Comparison of ENCODE assay signal across 30 mouse cellular contexts in genomic region chr10:125899504-125899903, GRCm38 (mm10).
A peak's percentile ranks its signal among the peaks of the same experiment; 100 is the strongest.
DNase-seq lines count a peak whose midpoint lies in the region; ATAC-seq lines count a peak whose summit lies in the region.
"Had no signal": no experiment of that assay in that cellular context is flagged by ENCODE, and none has a peak within 500 bp of the region (broad histone marks: within the 10 kb centered on the region; RNA-seq: fewer than 3 reads in every experiment).

No protein-coding gene starts in this region.

- H3K36me3 ChIP-seq in embryonic facial prominence, embryonic 11.5 days (replicated peaks; ENCODE audit: control insufficient read depth, insufficient read depth, low read depth, low read length), result no peaks in the 10 kb centered on the region
- H3K36me3 ChIP-seq in embryonic facial prominence, embryonic 10.5 days (replicated peaks), result no peaks in the 10 kb centered on the region
- H3K36me3 ChIP-seq: embryonic facial prominence, embryonic 13.5 days; embryonic facial prominence, embryonic 15.5 days; forebrain, embryonic 10.5 days; forebrain, embryonic 12.5 days; G1E had no signal

- no peak overlapping the region for H3K9ac ChIP-seq in embryonic facial prominence, embryonic 11.5 days (replicated peaks; ENCODE audit: low read length)
- H3K9ac ChIP-seq: embryonic facial prominence, embryonic 13.5 days; embryonic facial prominence, embryonic 15.5 days; forebrain, embryonic 12.5 days had no signal

- no peak overlapping the region for H3K4me2 ChIP-seq in embryonic facial prominence, embryonic 11.5 days (ENCODE audit: low read depth, low read length)
- H3K4me2 ChIP-seq: embryonic facial prominence, embryonic 13.5 days; embryonic facial prominence, embryonic 15.5 days; forebrain, embryonic 12.5 days had no signal

- ATAC-seq in embryonic facial prominence, embryonic 11.5 days (replicated peaks; ENCODE audit: insufficient number of reproducible peaks, low FRiP score, low TSS enrichment, low read depth), result no peak
- ATAC-seq: activated CD4-positive, CD25-positive, alpha-beta regulatory T cell, adult 4 months; CD4-positive, CD25-positive, alpha-beta regulatory T cell, adult 4 months; forebrain, embryonic 14.5 days; forebrain, embryonic 16.5 days; Patski had no signal

- no peak overlapping the region for H3K27ac ChIP-seq in embryonic facial prominence, embryonic 11.5 days (replicated peaks; ENCODE audit: low read depth, low read length)
- H3K27ac ChIP-seq in embryonic facial prominence, embryonic 10.5 days (replicated peaks), result no peak overlapping the region
- H3K27ac ChIP-seq: embryonic facial prominence, embryonic 13.5 days; embryonic facial prominence, embryonic 15.5 days; forebrain, embryonic 10.5 days; forebrain, embryonic 12.5 days had no signal

- H3K27me3 ChIP-seq in embryonic facial prominence, embryonic 11.5 days (ENCODE audit: control insufficient read depth, insufficient read depth, low read length), result no peaks in the 10 kb centered on the region
- 0 out of 2 replicates have a peak, but pooled peaks cover 4% of the 10 kb centered on the region for H3K27me3 ChIP-seq in embryonic facial prominence, embryonic 10.5 days (replicated peaks; ENCODE audit: low read depth, poor library complexity, severe bottlenecking)
- H3K27me3 ChIP-seq: CH12.LX; embryonic facial prominence, embryonic 15.5 days; forebrain, embryonic 12.5 days; Patski had no signal

- peak; percentile 13 for DNase-seq in embryonic facial prominence, embryonic 11.5 days (ENCODE audit: low spot score)
- no peak for DNase-seq in embryonic facial prominence, embryonic 10.5 days (ENCODE audit: low spot score)
- DNase-seq in frontal cortex, adult 2 months (ENCODE audit: extremely low spot score in 1 of 2, low spot score in 1 of 2), result peak; percentile 5 to 49
- DNase-seq in frontal cortex, postnatal 25 days (ENCODE audit: low spot score in 2 of 2), result no peak
- peak; percentile 15 for DNase-seq in left cerebral cortex, postnatal 14 days (ENCODE audit: low spot score in 2 of 2)
- no peak for DNase-seq in left cerebral cortex, adult 9 months (ENCODE audit: low spot score in 2 of 2)
- no peak for DNase-seq in liver
- DNase-seq: adrenal gland, adult 8-10 months; adrenal gland, postnatal 14 days; adrenal gland, postnatal 36 days; B cell, adult 2 months; cerebellum, adult 11 months; cerebellum, adult 18-20 months; cerebellum, adult 8-10 months; cerebellum, adult 9-11 months; cerebellum, postnatal 14 days; cerebellum, postnatal 36 days; embryo, embryonic 11 days had no signal

- intact Hi-C loops in left cerebral cortex, postnatal 14 days (cut with DNase I), result no loop called here

- H3K9me3 ChIP-seq in embryonic facial prominence, embryonic 11.5 days (replicated peaks; ENCODE audit: control insufficient read depth, low read length), result no peaks in the 10 kb centered on the region
- no peaks in the 10 kb centered on the region for H3K9me3 ChIP-seq in embryonic facial prominence, embryonic 10.5 days
- H3K9me3 ChIP-seq: embryonic facial prominence, embryonic 13.5 days; embryonic facial prominence, embryonic 15.5 days; forebrain, embryonic 10.5 days; forebrain, embryonic 12.5 days had no signal

- no peaks in the 10 kb centered on the region for H3K4me1 ChIP-seq in embryonic facial prominence, embryonic 11.5 days (ENCODE audit: control insufficient read depth, insufficient read depth, low read length)
- H3K4me1 ChIP-seq in embryonic facial prominence, embryonic 10.5 days, result peaks cover 16% of the 10 kb centered on the region
- H3K4me1 ChIP-seq: embryonic facial prominence, embryonic 15.5 days; forebrain, embryonic 12.5 days had no signal

- 66% methylated on average over 4 of the region's 4 CpGs for WGBS in embryonic facial prominence, embryonic 11.5 days
- 71% methylated on average over 4 of the region's 4 CpGs for WGBS in embryonic facial prominence, embryonic 10.5 days

- H3K4me3 ChIP-seq in embryonic facial prominence, embryonic 11.5 days (ENCODE audit: low read depth, low read length), result no peak overlapping the region
- H3K4me3 ChIP-seq in embryonic facial prominence, embryonic 10.5 days, result no peak overlapping the region
- H3K4me3 ChIP-seq: embryonic facial prominence, embryonic 13.5 days; embryonic facial prominence, embryonic 15.5 days; erythroblast, embryonic 14.5 days; forebrain, embryonic 10.5 days; forebrain, embryonic 12.5 days had no signal

Comparison
In these comparisons a context has a peak if more than half of its experiments do, and no peak if none do; other contexts are left out.
1. DNase-seq: peak in embryonic facial prominence, embryonic 11.5 days (single experiment), frontal cortex, adult 2 months (2 of 2) and left cerebral cortex, postnatal 14 days (2 of 2); none in embryonic facial prominence, embryonic 10.5 days (single experiment), frontal cortex, postnatal 25 days (0 of 2), left cerebral cortex, adult 9 months (0 of 2) and liver (single experiment).